Mouse (Mus musculus) left cerebral cortex, adult 11 months (tissue): ENCODE results near the gene Nanos3.

Source experiments
- DNase-seq: peaks from one replicate; pipeline ENCODE4 v3.0.0; 2022; ENCODE audit warnings: low spot score

Gene Nanos3

GRCm38 (mm10) chr8:84126742-84127141, 58.3 kb downstream of the Nanos3 start:
- no peak for DNase-seq

- DNase-seq, result no peak
Observed at GRCm38 (mm10) chr8:84125656-84126055, 59.4 kb downstream of the Nanos3 start, which contains the start of gene Podnl1. Podnl1 (plus strand) TSS chr8:84125989.
